Mouse (Mus musculus) embryonic fibroblast, embryonic 13.5 days (primary cell): ENCODE measurements around the gene Dido1. TPM values are rescaled to one million over a fixed set of nuclear protein-coding genes. Genes with fewer than 3 reads are reported as not detected.

Experiments
- H3K27ac ChIP-seq: 2 replicates; pipeline ENCODE4 v1.5.1; 2012; ENCODE audit warnings: low read length, control low read depth, inconsistent platforms; ENCODE audit not compliant: insufficient read depth
- H3K4me1 ChIP-seq: 2 replicates; pipeline ENCODE4 v1.6.1; 2011; ENCODE audit warnings: low read length; ENCODE audit not compliant: control insufficient read depth, insufficient read depth
- H3K4me3 ChIP-seq: 2 replicates; pipeline ENCODE4 v1.5.1; 2011; ENCODE audit warnings: mild to moderate bottlenecking, control low read depth, low read length; ENCODE audit not compliant: insufficient read depth
- CTCF ChIP-seq: IDR thresholded peaks from 2 replicates; pipeline ENCODE4 v1.5.1; 2011; ENCODE audit warnings: mild to moderate bottlenecking, control low read depth, low read length, moderate library complexity, borderline replicate concordance; ENCODE audit not compliant: insufficient read depth
- POLR2A ChIP-seq: IDR thresholded peaks from 2 replicates; pipeline ENCODE4 v1.6.1; 2011; ENCODE audit warnings: low read depth, mild to moderate bottlenecking, control low read depth, low read length, moderate library complexity
- polyA plus RNA-seq: library from polyadenylated mRNA; stranded (reverse); fragments of >200 nt; gene quantifications from 2 replicates; pipeline ENCODE4 v1.2.4, GENCODE M21; 2011; ENCODE audit warnings: low read depth; ENCODE audit not compliant: missing spikeins, insufficient read length

Dido1 gene
- polyA plus RNA-seq, 1 experiment = 31.3 TPM

- TF ChIP-seq POLR2A = no peak
- peak; percentile 72; the same call in 1 of the 2 replicates for TF ChIP-seq CTCF
- H3K4me1 ChIP-seq = no peaks in the 10 kb centered on the region
Measured at GRCm38 (mm10) chr2:180657394-180658013, 52.3 kb downstream of the Dido1 start.

GRCm38 (mm10) chr2:180655150-180655549 is 54.6 kb downstream of the Dido1 start:
- Histone ChIP-seq H3K4me3 (no peak overlapping the region), H3K27ac (no peak overlapping the region), H3K4me1 (no peaks in the 10 kb centered on the region)
- TF ChIP-seq CTCF = no peak
- TF ChIP-seq POLR2A = no peak

More at GRCm38 (mm10) chr2:180657394-180658013, 52.3 kb downstream of the Dido1 start:
- Histone ChIP-seq H3K4me3 (no peak overlapping the region), H3K27ac (no peak overlapping the region)

GRCm38 (mm10) chr2:180654666-180655065 is 55.1 kb downstream of the Dido1 start:
- TF ChIP-seq POLR2A (no peak), CTCF (no peak)
- H3K4me3 ChIP-seq = no peak overlapping the region
- H3K27ac ChIP-seq = no peak overlapping the region
- H3K4me1 ChIP-seq = no peaks in the 10 kb centered on the region

GRCm38 (mm10) chr2:180646841-180647240 is 63.0 kb downstream of the Dido1 start:
- H3K27ac ChIP-seq = no peak overlapping the region
- no peaks in the 10 kb centered on the region for H3K4me1 ChIP-seq
- no peak overlapping the region for H3K4me3 ChIP-seq
- no peak for TF ChIP-seq POLR2A

- H3K4me3 ChIP-seq = no peak overlapping the region
- no peak overlapping the region for H3K27ac ChIP-seq
- no peak for TF ChIP-seq CTCF
- no peak for TF ChIP-seq POLR2A
- H3K4me1 ChIP-seq = no peaks in the 10 kb centered on the region
Measured at GRCm38 (mm10) chr2:180643626-180644025, 66.2 kb downstream of the Dido1 start.

GRCm38 (mm10) chr2:180642555-180643260 is 67.1 kb downstream of the Dido1 start, which contains the start of gene Tcfl5:
Gene Tcfl5, minus strand, starts transcription at chr2:180642708.
- Histone ChIP-seq H3K4me3 (peak within 1 kb of the TSS; percentile 7), H3K4me1 (no peaks in the 10 kb centered on the region), H3K27ac (no peak within 1 kb of the TSS)
- TF ChIP-seq CTCF (no peak), POLR2A (no peak)

- Histone ChIP-seq H3K4me1 (no peaks in the 10 kb centered on the region), H3K27ac (no peak overlapping the region), H3K4me3 (peak overlapping the region; percentile 7)
- TF ChIP-seq POLR2A = 0 out of 2 replicates have a peak, but pooled peaks have one; percentile 15
- no peak for TF ChIP-seq CTCF
Measured at GRCm38 (mm10) chr2:180641576-180642554, 67.9 kb downstream of the Dido1 start.

GRCm38 (mm10) chr2:180611882-180612281 is 97.9 kb downstream of the Dido1 start:
- Histone ChIP-seq H3K4me1 (no peaks in the 10 kb centered on the region), H3K4me3 (no peak overlapping the region), H3K27ac (no peak overlapping the region)
- TF ChIP-seq CTCF = no peak
- TF ChIP-seq POLR2A = no peak

- Histone ChIP-seq H3K4me3 (no peak overlapping the region), H3K27ac (no peak overlapping the region), H3K4me1 (no peaks in the 10 kb centered on the region)
- TF ChIP-seq POLR2A = no peak
- TF ChIP-seq CTCF = no peak
Measured at GRCm38 (mm10) chr2:180610283-180610682, 99.5 kb downstream of the Dido1 start.

Other genes with a start within 250 kb of the Dido1 start
- gene Ntsr1, start 210.0 kb downstream of the Dido1 start, polyA plus RNA-seq = not detected in 2 replicates
- 13.1 TPM in 2 replicates for gene Mrgbp, start 128.7 kb downstream of the Dido1 start, polyA plus RNA-seq
- 78.0 and 78.2 TPM in 2 replicates for gene Ogfr, start 120.8 kb downstream of the Dido1 start, polyA plus RNA-seq
- gene Col9a3, start 112.2 kb downstream of the Dido1 start, polyA plus RNA-seq = 1.0 and 2.5 TPM in 2 replicates
- 10.8 and 11.6 TPM in 2 replicates for gene Tcfl5, start 67.3 kb downstream of the Dido1 start, polyA plus RNA-seq
- 58.0 and 71.8 TPM in 2 replicates for gene Gid8, start 118 bp upstream of the Dido1 start, polyA plus RNA-seq
- gene Slc17a9, start 15.3 kb upstream of the Dido1 start, polyA plus RNA-seq = 1.5 and 2.9 TPM in 2 replicates
- not detected in 2 replicates for gene Bhlhe23, start 66.9 kb upstream of the Dido1 start, polyA plus RNA-seq
- gene Ythdf1, start 210.9 kb upstream of the Dido1 start, polyA plus RNA-seq = 71.0 and 85.1 TPM in 2 replicates
- not detected in 2 replicates for gene Birc7, start 219.0 kb upstream of the Dido1 start, polyA plus RNA-seq
- gene Nkain4, start 244.7 kb upstream of the Dido1 start, polyA plus RNA-seq = 1.5 and 3.1 TPM in 2 replicates